Mouse (Mus musculus): ENCODE results near the gene AI467606.

DNA sequence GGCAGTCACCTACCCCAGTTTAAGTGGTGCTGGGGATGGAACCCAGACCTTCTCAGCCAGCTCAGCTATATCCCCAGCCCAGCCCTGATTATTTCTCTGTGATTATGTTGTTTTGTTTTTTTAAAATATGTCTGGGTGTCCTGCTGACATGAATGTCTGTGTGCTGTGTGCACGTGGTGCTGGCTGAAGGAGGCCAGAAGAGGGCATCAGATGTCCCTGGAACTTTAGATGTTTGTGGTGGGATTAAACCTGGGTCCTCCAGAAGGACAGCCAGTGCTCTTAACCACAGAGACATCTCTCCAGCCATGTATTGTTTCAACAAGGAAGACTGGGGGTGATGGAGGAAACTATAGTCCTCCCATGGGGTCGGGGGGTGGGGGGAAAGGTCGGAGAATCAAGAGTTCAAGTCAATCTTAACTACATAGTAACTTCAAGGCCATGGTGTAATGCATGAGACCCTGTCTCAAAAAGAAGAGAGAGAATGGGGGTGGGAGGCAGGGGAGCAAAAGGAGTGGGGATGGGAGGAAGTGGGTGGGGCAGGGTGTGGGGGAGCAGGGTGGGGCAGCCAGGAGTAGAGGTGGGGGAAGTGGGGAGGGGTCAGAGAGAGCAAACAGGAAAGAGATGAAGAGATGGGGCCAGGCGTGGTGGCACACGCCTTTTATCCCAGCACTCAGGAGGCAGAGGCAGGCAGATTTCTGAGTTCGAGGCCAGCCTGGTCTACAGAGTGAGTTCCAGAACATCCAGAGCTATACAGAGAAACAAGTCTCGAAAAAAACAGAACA is 49.7 kb downstream of the AI467606 start:
- TF ChIP-seq CTCF (conservative IDR thresholded peaks at IDR 0.05; ENCODE audit: low read length) (no peak), NANOG (IDR thresholded peaks at IDR 0.05; ENCODE audit: borderline replicate concordance, low read length) (no peak)

Measured in E14TG2a.4 (cell line).